Mouse (Mus musculus): ENCODE data around the gene Nab1. TPM values are rescaled to one million over a fixed set of nuclear protein-coding genes. Genes with fewer than 3 reads are reported as not detected.
A peak's percentile ranks its signal among the peaks of the same experiment; 100 is the strongest.

The Nab1 gene
- polyA plus RNA-seq, 1 experiment from 2014 or later = 6.1 TPM

GRCm38 (mm10) chr1:52521436-52521993 is 21.0 kb upstream of the Nab1 start:
- peak overlapping the region; percentile 72; the same call in 1 of the 2 replicates for H3K27ac ChIP-seq (ENCODE audit: low read depth, low read length)
- H3K9me3 ChIP-seq (replicated peaks; ENCODE audit: control insufficient read depth, low read length) = no peaks in the 10 kb centered on the region
- ATAC-seq (peak; percentile 80), DNase-seq (ENCODE audit: low spot score) (peak; percentile 76)
- no peak overlapping the region for H3K4me2 ChIP-seq (ENCODE audit: low read length)
- WGBS = 54% methylated on average over 8 of the region's 8 CpGs
- no peaks in the 10 kb centered on the region for H3K36me3 ChIP-seq (ENCODE audit: control insufficient read depth, insufficient read depth, low read length)
- H3K9ac ChIP-seq (ENCODE audit: low read length) = no peak overlapping the region
- H3K27me3 ChIP-seq (replicated peaks; ENCODE audit: control insufficient read depth, insufficient read depth, low read length) = no peaks in the 10 kb centered on the region
- H3K4me3 ChIP-seq (ENCODE audit: low read depth, low read length) = no peak overlapping the region
- peaks cover 3% of the 10 kb centered on the region; the same call in 1 of the 2 replicates for H3K4me1 ChIP-seq (ENCODE audit: control insufficient read depth, insufficient read depth, low read length)

- 81% methylated on average over 7 of the region's 7 CpGs for WGBS
- Histone ChIP-seq H3K36me3 (ENCODE audit: control insufficient read depth, insufficient read depth, low read length) (no peaks in the 10 kb centered on the region), H3K9me3 (replicated peaks; ENCODE audit: control insufficient read depth, low read length) (no peaks in the 10 kb centered on the region), H3K4me1 (ENCODE audit: control insufficient read depth, insufficient read depth, low read length) (peaks cover 3% of the 10 kb centered on the region; the same call in 1 of the 2 replicates), H3K27me3 (replicated peaks; ENCODE audit: control insufficient read depth, insufficient read depth, low read length) (no peaks in the 10 kb centered on the region), H3K4me2 (ENCODE audit: low read length) (no peak overlapping the region), H3K4me3 (ENCODE audit: low read depth, low read length) (no peak overlapping the region), H3K9ac (ENCODE audit: low read length) (no peak overlapping the region), H3K27ac (ENCODE audit: low read depth, low read length) (no peak overlapping the region)
- peak; percentile 38 for DNase-seq (ENCODE audit: low spot score)
- ATAC-seq = no peak
Observed at GRCm38 (mm10) chr1:52520131-52520530, 19.7 kb upstream of the Nab1 start.

GRCm38 (mm10) chr1:52515249-52515648 is 14.8 kb upstream of the Nab1 start:
- H3K36me3 ChIP-seq (ENCODE audit: control insufficient read depth, insufficient read depth, low read length) = no peaks in the 10 kb centered on the region
- no peak overlapping the region for H3K4me3 ChIP-seq (ENCODE audit: low read depth, low read length)
- no peak for DNase-seq (ENCODE audit: low spot score)
- no peak overlapping the region for H3K9ac ChIP-seq (ENCODE audit: low read length)
- H3K27ac ChIP-seq (ENCODE audit: low read depth, low read length) = no peak overlapping the region
- no peak overlapping the region for H3K4me2 ChIP-seq (ENCODE audit: low read length)
- no peaks in the 10 kb centered on the region for H3K9me3 ChIP-seq (replicated peaks; ENCODE audit: control insufficient read depth, low read length)
- H3K27me3 ChIP-seq (replicated peaks; ENCODE audit: control insufficient read depth, insufficient read depth, low read length) = no peaks in the 10 kb centered on the region
- no peaks in the 10 kb centered on the region for H3K4me1 ChIP-seq (ENCODE audit: control insufficient read depth, insufficient read depth, low read length)
- ATAC-seq = no peak
- WGBS = 81% methylated on average over 3 of the region's 3 CpGs

- ATAC-seq = no peak
- Histone ChIP-seq H3K9ac (ENCODE audit: low read length) (no peak overlapping the region), H3K27me3 (replicated peaks; ENCODE audit: control insufficient read depth, insufficient read depth, low read length) (no peaks in the 10 kb centered on the region), H3K36me3 (ENCODE audit: control insufficient read depth, insufficient read depth, low read length) (no peaks in the 10 kb centered on the region), H3K9me3 (replicated peaks; ENCODE audit: control insufficient read depth, low read length) (no peaks in the 10 kb centered on the region), H3K4me3 (ENCODE audit: low read depth, low read length) (no peak overlapping the region), H3K27ac (ENCODE audit: low read depth, low read length) (no peak overlapping the region), H3K4me1 (ENCODE audit: control insufficient read depth, insufficient read depth, low read length) (no peaks in the 10 kb centered on the region), H3K4me2 (ENCODE audit: low read length) (no peak overlapping the region)
- no peak for DNase-seq (ENCODE audit: low spot score)
- 88% methylated on average over 1 of the region's 1 CpGs for WGBS
Observed at GRCm38 (mm10) chr1:52511788-52512425, 11.4 kb upstream of the Nab1 start.

GRCm38 (mm10) chr1:52506211-52506610 is 5.7 kb upstream of the Nab1 start:
- Histone ChIP-seq H3K4me1 (ENCODE audit: control insufficient read depth, insufficient read depth, low read length) (no peaks in the 10 kb centered on the region), H3K27ac (ENCODE audit: low read depth, low read length) (no peak overlapping the region), H3K9ac (ENCODE audit: low read length) (no peak overlapping the region), H3K36me3 (ENCODE audit: control insufficient read depth, insufficient read depth, low read length) (no peaks in the 10 kb centered on the region), H3K27me3 (replicated peaks; ENCODE audit: control insufficient read depth, insufficient read depth, low read length) (no peaks in the 10 kb centered on the region), H3K9me3 (replicated peaks; ENCODE audit: control insufficient read depth, low read length) (no peaks in the 10 kb centered on the region), H3K4me2 (ENCODE audit: low read length) (no peak overlapping the region), H3K4me3 (ENCODE audit: low read depth, low read length) (no peak overlapping the region)
- ATAC-seq = no peak
- 56% methylated on average over 1 of the region's 1 CpGs for WGBS
- no peak for DNase-seq (ENCODE audit: low spot score)

GRCm38 (mm10) chr1:52502296-52502695 is 1.8 kb upstream of the Nab1 start:
- Histone ChIP-seq H3K4me1 (ENCODE audit: control insufficient read depth, insufficient read depth, low read length) (no peaks in the 10 kb centered on the region), H3K27me3 (replicated peaks; ENCODE audit: control insufficient read depth, insufficient read depth, low read length) (no peaks in the 10 kb centered on the region), H3K4me2 (ENCODE audit: low read length) (no peak overlapping the region), H3K9me3 (replicated peaks; ENCODE audit: control insufficient read depth, low read length) (no peaks in the 10 kb centered on the region), H3K36me3 (ENCODE audit: control insufficient read depth, insufficient read depth, low read length) (no peaks in the 10 kb centered on the region), H3K27ac (ENCODE audit: low read depth, low read length) (no peak overlapping the region), H3K4me3 (ENCODE audit: low read depth, low read length) (no peak overlapping the region), H3K9ac (ENCODE audit: low read length) (no peak overlapping the region)
- WGBS = 69% methylated on average over 4 of the region's 4 CpGs
- no peak for ATAC-seq
- no peak for DNase-seq (ENCODE audit: low spot score)

GRCm38 (mm10) chr1:52501688-52502133 is 1.2 kb upstream of the Nab1 start:
- 46% methylated on average over 10 of the region's 10 CpGs for WGBS
- no peak for ATAC-seq
- no peak overlapping the region for H3K4me3 ChIP-seq (ENCODE audit: low read depth, low read length)

GRCm38 (mm10) chr1:52501090-52501489 is 611 bp upstream of the Nab1 start:
- ATAC-seq = no peak
- peak overlapping the region; percentile 80; the same call in 1 of the 2 replicates for H3K9ac ChIP-seq (ENCODE audit: low read length)
- H3K4me2 ChIP-seq (ENCODE audit: low read length) = peak overlapping the region; percentile 78
- DNase-seq (ENCODE audit: low spot score) = peak; percentile 26
- no peaks in the 10 kb centered on the region for H3K27me3 ChIP-seq (replicated peaks; ENCODE audit: control insufficient read depth, insufficient read depth, low read length)
- peak overlapping the region; percentile 71 for H3K4me3 ChIP-seq (ENCODE audit: low read depth, low read length)
- WGBS = 34% methylated on average over 1 of the region's 1 CpGs
- no peaks in the 10 kb centered on the region for H3K4me1 ChIP-seq (ENCODE audit: control insufficient read depth, insufficient read depth, low read length)
- H3K9me3 ChIP-seq (replicated peaks; ENCODE audit: control insufficient read depth, low read length) = no peaks in the 10 kb centered on the region
- no peak overlapping the region for H3K27ac ChIP-seq (ENCODE audit: low read depth, low read length)
- H3K36me3 ChIP-seq (ENCODE audit: control insufficient read depth, insufficient read depth, low read length) = no peaks in the 10 kb centered on the region

More at GRCm38 (mm10) chr1:52501688-52502133, 1.2 kb upstream of the Nab1 start:
- H3K27me3 ChIP-seq (replicated peaks; ENCODE audit: control insufficient read depth, insufficient read depth, low read length) = no peaks in the 10 kb centered on the region
- no peak overlapping the region for H3K4me2 ChIP-seq (ENCODE audit: low read length)
- no peaks in the 10 kb centered on the region for H3K36me3 ChIP-seq (ENCODE audit: control insufficient read depth, insufficient read depth, low read length)
- H3K4me1 ChIP-seq (ENCODE audit: control insufficient read depth, insufficient read depth, low read length) = no peaks in the 10 kb centered on the region
- no peak overlapping the region for H3K9ac ChIP-seq (ENCODE audit: low read length)
- no peak overlapping the region for H3K27ac ChIP-seq (ENCODE audit: low read depth, low read length)
- no peak for DNase-seq (ENCODE audit: low spot score)
- H3K9me3 ChIP-seq (replicated peaks; ENCODE audit: control insufficient read depth, low read length) = no peaks in the 10 kb centered on the region

- DNase-seq (ENCODE audit: low spot score) (peak; percentile 58), ATAC-seq (peak; percentile 81)
- H3K27ac ChIP-seq (ENCODE audit: low read depth, low read length) = peak overlapping the region; percentile 77
Observed at GRCm38 (mm10) chr1:52499601-52500313, 722 bp downstream of the Nab1 start.

More at GRCm38 (mm10) chr1:52499601-52500313, 722 bp downstream of the Nab1 start:
- no peaks in the 10 kb centered on the region for H3K4me1 ChIP-seq (ENCODE audit: control insufficient read depth, insufficient read depth, low read length)
- H3K9me3 ChIP-seq (replicated peaks; ENCODE audit: control insufficient read depth, low read length) = no peaks in the 10 kb centered on the region
- peak overlapping the region; percentile 80 for H3K9ac ChIP-seq (ENCODE audit: low read length)
- H3K27me3 ChIP-seq (replicated peaks; ENCODE audit: control insufficient read depth, insufficient read depth, low read length) = no peaks in the 10 kb centered on the region
- H3K4me2 ChIP-seq (ENCODE audit: low read length) = peak overlapping the region; percentile 78
- peak overlapping the region; percentile 71 for H3K4me3 ChIP-seq (ENCODE audit: low read depth, low read length)
- no peaks in the 10 kb centered on the region for H3K36me3 ChIP-seq (ENCODE audit: control insufficient read depth, insufficient read depth, low read length)
- WGBS = 1% methylated on average over 29 of the region's 68 CpGs

All from forebrain, embryonic 14.5 days (tissue).